Mouse (Mus musculus) erythroblast, embryonic 14.5 days (primary cell): ENCODE results near the gene Plppr2.

Experiments used
- GATA1 ChIP-seq: IDR thresholded peaks from 2 replicates; pipeline ENCODE4 v1.6.1; 2012; ENCODE audit warnings: low read length, inconsistent platforms, mixed read lengths
- TAL1 ChIP-seq: IDR thresholded peaks from 3 replicates; pipeline ENCODE4 v1.6.1; 2012; ENCODE audit warnings: low read length, inconsistent platforms, mixed read lengths

GRCm38 (mm10) chr9:21962416-21963059 lies 25.7 kb downstream of the Plppr2 start:
- TF ChIP-seq GATA1 (peak; percentile 92), TAL1 (peak; percentile 96)
